Mouse (Mus musculus) layer of hippocampus, adult 18-20 months (tissue): ENCODE measurements around the gene Jpt1. TPM values are rescaled to one million over a fixed set of nuclear protein-coding genes. Genes with fewer than 3 reads are reported as not detected.
A peak's percentile ranks its signal among the peaks of the same experiment; 100 is the strongest.
"Not testable (repeated sequence)": the region's sequence is repeated elsewhere in the genome, so short reads cannot be mapped to it uniquely, and the experiment has no call there.

Source experiments
- DNase-seq, 2 experiments: peaks; one replicate each; pipeline ENCODE4 v3.0.0; 2022; ENCODE audit warnings: low spot score in 2 of 2
- total RNA-seq, 2 experiments: library from RNA; stranded (reverse); gene quantifications; 2 replicates each; pipeline ENCODE4 v1.2.3; 2021

The Jpt1 gene
- total RNA-seq, 2 experiments from 2014 or later = 136 to 139 TPM

DNA sequence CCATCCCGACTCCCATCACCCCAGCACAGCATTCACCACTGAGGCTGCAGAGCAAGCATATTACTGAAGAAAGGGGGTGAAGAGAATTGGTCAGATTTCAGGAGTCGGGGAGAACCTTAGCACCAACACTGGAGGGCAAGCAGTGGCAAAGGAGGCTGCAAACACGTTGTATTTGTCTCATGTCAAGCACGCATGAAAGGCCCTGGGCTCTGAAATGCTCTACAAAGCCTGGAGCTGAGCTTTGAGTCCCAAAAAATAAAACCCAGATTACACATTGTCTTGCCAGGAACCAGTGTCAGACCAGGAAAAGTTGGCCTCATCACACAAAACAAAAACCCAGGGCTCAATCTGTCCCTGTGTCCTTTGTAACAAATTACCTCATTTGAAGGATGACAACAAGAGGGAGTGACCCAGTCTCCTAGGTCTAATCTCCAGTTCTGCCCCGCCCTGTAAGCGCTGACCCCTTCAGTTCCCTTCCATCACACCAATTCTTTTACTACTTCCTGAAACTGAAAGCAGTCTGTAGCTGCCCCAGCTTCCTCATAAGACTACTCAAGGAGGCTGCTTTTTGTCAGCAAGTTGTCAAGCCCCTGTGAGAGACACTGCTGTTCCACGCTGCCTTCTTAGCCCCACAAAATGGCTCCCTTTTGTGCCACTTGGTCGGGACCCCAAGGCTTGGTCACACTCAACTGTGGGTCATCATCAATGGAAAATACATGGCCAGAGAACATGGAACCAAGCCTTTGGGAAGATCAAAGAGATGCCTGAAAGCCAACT lies 1.6 kb downstream of the Jpt1 start:
- no peak for DNase-seq

DNA sequence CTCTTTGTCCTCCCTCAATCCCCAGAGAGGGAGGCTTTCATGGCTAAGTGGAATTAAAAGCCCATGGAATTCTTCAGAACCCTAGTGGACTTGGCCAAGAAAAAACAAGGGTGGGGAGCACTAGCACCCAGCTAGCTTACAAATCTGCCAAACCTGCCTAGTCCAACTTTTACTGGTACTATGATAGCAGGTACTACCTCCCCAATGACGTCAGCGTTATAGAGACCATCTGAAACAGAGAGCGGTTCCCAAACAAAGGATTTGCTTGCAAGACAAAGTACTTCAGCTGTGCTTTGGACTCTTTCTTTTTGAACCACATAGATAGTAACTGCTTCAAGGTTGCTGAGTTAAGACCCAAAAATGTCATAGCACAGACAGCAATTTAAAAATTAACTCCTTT lies 2.2 kb downstream of the Jpt1 start:
- DNase-seq = no peak

DNA sequence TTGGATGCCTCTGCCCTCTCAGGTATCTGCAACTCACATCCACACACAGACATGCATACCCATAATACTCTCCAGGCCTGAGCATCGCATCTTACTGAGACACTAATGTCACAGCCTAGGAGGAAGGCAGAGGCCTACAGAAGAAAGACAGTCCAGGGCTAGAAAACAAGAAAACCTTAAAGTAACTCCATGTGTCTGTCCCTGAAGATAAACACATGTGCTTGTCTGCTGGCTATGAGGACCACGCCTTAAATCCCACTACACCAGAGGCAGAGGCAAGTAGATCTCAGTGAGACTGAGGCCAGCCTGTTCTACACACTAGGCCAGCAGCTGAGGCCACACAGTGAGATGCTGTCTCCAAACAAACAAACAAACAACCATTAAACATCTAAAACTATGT lies 3.1 kb downstream of the Jpt1 start:
- DNase-seq = no peak

DNA sequence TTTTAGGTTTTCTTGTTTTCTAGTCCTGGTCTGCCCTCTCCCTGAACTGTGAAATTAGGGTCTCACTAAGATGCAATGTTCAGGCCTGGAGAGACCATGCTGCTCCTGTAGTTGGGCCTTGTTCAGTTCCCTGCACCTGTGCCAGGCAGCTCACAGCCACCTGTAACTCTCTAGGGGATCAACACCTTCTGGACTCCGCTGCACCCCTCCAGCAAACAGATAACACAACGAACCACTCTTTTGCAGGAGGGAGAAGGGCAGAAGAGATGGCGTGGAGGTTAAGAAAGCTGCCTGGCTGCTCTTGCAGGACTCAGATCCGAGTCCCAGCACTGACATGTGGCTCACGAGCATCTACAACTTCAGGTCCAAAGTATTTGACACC lies 3.7 kb downstream of the Jpt1 start:
- no peak for DNase-seq

DNA sequence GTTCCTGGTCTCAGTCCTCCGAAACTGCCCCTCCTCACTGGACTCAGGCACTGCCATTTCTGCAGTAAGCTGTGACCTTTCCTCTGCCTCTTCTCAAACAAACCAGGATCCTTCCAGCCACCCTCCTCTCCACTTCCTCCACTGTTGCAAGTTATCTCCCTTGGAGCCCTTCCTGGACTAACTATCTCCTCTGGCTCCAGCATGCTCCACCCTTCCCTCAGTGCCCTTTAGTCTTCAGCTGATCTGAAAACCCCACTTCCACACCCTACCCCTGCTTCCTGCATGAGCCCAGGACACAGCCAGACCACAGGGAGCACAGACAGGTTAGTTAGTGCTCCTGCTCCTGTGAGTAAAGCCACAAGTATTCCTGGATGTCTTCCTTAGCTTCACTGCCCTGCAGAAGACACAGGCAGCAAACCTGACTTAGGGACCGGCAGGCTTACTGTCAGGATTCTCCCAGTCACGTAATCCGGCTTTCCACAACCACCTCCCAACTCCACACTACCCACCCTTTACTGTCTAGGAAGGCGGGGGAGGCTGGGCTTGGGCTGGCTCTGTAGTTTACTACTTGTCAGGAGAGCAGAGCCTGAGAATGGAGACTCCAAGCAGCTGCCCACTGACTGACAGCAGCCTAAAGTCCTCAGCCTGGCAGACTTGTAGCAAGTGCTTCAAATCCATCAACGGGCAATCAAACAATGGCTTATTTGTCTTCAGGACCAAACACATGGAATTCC lies 4.2 kb downstream of the Jpt1 start:
- no peak for DNase-seq

DNA sequence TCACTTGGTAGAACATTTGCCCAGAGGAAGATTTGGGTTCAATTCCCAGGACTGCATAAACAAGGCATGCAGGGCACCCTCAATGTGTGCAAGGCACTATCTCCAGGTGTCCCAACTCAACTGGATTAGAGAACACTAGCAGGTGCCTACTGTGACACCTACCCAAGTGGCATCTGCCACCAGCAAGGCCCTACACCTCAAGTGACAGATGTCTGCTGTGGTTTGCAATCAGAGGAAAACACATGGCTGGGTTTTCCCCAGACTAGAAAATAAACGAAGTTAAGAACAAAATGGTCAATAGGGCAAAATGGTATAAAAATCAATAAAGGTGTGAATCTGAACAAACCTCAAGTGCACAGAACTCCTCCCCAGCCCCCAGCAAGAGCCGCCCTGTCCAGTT lies 6.1 kb downstream of the Jpt1 start:
- DNase-seq = no peak

DNA sequence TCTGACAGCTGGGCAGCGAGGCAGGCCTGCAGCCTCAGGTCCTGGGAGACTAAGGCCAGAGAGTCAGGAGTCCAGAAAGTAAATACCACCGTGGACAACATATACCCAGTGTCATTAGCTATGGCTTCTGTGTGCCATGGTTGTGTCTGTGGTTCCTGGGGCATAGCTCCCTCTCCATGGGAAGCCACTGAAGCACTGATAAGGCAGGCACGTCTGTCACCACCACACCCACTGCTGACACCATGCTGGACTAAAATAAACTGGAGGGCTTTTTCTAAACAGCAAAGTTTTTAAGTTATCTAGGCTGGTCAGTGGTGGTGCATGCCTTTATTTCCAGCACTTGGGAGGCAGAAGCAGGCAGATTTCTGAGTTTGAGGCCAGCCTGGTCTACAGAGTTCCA lies 7.6 kb downstream of the Jpt1 start:
- no peak for DNase-seq

DNA sequence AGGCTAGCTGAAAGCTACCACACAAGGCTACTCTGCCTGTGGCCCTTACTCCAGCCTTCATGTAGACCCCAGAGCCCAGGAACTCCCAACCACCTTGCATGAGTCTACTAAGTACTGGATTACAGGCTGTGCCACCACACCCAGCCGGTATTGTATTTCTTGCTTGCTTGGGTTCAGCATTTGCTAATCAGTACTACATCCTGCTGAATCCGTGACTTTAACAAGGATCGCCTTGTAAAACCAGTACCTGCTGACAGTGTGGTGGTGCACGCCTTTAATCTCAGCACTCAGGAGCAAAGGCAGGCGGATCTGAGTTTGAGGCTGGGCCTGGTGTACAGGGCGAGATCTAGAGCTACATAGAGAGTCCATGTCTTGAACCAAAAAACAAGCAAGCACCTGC lies 11.6 kb downstream of the Jpt1 start:
- DNase-seq = no peak

DNA sequence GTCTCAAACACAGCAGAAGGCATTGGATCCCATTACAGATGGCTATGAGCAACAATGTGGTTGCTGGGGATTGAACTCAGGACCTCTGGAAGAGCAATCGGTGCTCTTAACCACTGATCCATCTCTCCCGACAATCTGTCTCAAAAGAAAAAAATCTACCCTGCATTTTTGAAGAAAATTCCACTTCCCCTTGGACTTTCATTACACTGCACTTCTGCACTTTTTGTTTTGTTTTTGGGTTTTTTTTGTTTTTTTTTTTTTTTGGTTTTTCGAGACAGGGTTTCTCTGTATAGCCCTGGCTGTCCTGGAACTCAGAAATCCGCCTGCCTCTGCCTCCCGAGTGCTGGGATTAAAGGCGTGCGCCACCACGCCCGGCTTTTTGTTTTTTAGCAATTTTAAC lies 17.6 kb downstream of the Jpt1 start:
- DNase-seq = not testable (repeated sequence)

DNA sequence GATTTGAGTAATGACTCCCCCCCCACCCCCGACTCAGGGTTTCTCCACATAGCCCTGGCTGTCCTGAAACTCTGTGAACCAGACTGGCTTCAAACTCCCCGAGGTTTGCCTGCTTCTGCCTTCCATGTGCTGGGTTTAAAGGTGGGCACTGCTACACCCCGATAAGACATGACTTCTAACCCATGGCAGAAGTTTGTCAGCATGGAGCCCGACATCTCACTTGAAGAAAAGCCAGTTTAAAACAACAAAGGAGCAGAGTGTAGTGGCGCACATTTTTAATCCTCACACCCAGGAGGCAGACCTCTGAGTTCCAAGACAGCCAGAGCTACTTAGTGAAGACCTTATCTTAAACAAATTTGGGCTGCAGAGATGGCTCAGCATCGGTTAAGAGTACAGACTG lies 21.8 kb downstream of the Jpt1 start:
- DNase-seq = no peak

DNA sequence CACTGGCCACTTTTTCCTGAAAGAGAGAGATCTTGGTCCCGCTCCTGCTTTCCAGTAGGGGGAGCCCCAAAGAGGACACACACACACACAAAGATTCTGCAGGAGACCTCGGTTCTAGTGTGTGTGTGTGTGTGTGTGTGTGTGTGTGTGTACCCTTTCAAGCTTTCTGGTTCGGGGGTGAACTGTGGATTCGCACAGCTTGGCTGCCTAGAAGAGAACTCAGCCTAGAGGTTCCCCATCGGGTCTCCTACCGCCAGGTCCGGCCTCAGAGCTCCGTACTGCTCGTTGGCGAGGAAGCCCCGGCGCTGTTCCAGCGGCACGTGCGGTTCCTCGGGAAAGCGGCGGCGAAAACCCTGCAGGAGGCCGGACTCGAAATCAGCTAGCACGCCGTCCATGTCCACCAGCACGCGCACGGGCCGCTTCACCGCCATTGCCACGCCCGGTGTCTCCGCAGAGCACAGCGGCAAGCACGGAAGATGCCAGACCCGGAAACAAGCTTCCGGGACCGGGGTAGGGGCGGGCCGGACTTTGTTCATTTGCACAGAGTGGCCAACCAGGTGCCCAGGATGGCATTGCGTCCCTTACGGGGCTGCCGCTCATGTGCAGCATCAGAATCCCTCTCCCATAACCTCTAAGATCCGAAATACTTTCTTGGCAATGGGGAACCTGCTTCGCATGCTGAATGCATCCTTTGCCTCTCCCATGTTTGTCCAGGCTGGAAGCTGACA lies 22.7 kb downstream of the Jpt1 start, which contains the start of gene Nt5c:
TSS of gene Nt5c (minus strand) at position 507 of the 728 bp plus-strand sequence.
- peak; percentile 83 to 88 for DNase-seq

DNA sequence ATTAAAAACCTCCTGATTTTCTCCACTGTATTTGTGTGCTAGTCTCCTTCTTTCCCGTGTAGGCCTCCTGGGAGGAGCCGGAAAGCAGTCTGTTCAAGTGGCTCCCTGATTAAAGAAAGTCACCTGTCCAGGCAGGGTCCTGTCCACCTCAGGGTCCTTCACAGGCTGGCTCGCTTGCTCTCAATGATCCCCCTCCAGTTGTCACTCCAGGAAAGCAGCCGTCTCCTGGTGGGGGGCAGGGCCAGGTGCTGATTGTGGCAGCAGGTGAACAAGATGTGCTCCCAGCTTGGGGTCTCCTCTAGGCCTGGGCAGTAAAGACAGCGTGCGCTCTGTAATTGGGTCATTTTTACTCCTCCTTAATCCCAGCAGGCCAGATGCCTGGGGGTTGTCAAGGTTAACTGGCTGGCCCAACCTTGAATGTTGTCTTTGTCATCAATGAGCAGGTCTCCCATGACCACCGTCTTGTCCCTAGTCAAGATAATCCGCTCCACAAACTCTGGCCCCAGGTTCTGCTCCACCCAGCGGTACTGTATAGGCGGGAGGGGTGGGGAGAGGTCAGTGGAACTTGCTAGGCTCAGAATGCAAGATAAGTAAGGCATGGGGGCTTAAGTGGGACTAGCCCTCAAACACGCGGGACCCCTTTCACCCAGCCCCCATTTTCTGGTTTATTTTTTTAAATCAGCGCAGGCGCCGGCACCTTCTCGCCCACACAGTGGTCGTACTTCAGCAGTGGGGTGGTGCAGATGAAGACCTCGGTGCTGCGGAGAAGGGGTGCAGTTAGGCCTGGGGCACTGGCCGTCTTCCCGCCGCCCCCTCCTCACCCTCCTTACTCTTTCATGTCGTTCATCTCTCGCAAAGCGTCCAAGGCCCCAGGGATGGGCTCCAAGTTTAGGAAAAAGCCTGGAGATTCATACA lies 23.5 kb downstream of the Jpt1 start:
- DNase-seq = no peak

DNA sequence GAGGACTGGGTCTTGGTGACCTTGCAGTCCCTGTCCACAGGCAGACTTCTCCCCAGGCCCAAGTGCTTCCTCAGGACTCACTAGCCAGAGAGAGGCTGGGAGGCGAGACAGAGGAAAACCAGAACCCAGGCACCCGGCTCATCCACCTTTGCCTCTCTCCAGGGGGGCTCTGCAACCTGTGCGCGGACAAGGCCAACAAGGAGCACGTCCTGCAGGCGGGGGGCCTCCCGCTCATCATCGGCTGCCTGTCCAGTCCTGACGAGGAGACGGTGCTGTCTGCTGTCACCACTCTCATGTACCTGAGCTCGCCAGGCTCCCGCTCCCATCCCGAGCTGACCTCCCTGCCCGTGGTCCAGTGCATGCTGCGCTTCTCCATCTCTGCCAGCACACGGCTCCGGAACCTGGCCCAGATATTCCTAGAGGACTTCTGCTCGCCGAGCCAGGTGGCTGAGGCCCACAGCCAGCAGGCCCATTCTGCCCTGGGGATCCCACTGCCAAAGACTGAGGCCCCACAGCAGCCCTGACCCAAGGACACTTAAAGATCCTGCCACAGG lies 25.6 kb downstream of the Jpt1 start:
- no peak for DNase-seq

DNA sequence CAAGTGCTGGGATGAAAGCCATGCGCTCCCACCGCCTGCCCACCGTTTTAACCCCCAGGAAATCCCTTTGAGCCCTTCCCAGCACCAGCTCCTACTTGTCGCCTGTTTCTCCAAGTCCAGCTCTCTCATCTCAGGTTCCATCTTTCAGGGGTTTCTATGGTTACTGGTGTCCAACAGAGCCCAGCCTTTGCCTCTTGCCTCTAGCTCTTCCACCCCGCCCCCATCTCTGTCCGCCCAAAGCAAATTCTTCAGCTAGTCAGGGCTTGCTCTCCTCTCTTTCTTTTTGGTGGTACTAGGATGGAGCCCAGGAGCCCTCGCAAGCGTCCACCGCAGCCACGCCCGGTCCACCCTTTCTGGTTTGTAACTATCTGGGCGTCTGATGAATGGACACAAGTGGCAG lies 29.0 kb downstream of the Jpt1 start:
- DNase-seq = no peak

DNA sequence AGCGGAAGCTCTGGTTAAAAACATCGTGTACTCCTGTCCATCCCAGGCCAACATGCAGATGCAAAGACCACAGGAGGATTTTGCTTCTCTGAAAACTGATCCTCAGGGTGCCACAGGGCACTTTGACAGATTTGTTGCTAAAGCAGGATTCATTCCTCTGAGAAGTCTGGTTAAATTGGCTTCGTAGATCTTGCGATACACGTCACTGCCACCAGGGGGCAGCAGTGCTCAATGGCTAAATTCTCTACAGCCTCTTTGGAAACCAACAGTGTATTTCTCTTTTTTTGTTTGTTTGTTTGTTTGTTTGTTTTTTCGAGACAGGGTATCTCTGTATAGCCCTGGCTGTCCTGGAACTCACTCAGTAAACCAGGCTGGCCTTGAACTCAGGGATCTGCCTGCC lies 30.5 kb downstream of the Jpt1 start:
- DNase-seq = peak; percentile 66 to 92

DNA sequence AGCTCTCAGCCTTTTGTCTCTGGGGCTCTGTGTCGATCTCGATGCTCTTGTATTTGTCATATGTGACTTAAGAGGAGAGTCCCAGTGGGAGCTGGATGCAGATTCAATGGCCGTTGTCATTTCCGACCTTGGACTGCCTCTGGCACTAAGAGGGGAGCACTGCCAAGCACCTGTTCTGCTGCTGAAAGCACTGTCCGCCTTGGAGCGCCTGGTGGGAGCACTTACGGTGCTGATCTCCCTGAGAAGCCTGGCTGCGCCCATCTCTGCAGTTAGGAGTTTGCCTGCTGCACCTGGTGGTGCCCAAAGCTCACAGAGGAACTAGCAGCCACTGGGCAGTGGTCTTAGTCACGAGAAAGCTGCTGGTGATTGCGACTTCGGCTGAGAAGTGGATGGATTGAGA lies 30.9 kb downstream of the Jpt1 start:
- no peak for DNase-seq

DNA sequence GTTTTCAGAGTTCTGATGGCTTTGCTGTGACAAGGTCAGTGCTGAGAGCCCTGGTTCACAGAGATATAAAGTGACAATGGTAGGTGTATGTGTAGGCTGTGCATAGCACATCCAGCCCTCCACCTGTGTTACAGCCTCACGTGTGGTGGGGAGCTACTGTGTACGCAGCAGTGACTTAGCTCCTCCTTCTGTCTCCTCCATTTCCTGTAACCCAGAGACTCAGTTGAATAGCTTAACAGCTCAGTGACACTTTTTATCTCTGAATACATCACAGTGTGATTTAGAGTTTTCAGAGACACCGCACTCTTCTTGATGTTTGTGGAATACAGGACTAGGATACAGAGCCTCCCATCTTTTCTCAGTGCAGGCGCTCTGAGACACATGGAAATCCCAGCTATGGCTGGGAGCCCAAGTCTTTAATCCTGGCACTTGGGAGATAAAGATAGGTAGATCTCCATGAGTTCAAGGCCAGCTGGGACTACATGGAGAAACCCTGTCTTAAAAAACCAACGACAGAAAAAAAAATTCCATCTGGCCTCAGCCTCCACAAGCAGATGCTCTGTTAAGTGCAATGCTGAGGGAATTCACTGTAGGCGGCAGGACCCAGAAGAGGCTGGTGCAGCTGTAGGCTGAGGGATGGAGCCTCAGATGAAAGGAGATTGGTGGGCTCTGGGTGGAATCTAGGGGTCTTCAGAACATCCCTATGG lies 32.5 kb downstream of the Jpt1 start:
- DNase-seq = peak; percentile 74 to 88

DNA sequence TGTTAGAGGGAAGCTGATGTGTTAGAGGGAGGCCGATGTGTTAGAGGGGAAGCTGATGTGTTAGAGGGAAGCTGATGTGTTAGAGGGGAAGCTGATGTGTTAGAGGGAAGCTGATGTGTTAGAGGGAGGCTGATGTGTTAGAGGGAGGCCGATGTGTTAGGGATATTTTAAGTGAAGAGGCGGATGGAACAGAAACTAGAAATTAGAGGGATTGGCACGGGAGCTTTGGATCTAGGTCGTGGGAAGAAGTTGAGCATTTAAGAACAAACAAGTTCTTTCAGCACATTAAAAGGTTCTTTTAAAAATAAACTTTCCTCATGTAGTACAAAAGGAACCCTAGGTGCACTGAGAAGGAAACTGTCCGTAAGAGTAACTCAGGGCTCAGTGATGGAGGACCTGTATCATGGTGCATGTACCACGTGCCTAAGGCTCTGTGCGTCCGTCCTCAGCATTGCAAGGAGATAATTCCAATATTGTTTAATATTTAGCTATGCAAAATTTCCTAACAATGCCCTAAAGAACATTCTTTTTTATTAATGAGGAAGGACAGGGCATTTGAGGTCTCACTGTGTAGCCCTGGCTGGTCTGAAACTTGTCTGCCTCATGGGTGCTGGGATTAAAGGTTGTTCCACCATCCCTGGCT lies 35.8 kb downstream of the Jpt1 start:
- DNase-seq = peak in 1 of 2 experiments; percentile 1

DNA sequence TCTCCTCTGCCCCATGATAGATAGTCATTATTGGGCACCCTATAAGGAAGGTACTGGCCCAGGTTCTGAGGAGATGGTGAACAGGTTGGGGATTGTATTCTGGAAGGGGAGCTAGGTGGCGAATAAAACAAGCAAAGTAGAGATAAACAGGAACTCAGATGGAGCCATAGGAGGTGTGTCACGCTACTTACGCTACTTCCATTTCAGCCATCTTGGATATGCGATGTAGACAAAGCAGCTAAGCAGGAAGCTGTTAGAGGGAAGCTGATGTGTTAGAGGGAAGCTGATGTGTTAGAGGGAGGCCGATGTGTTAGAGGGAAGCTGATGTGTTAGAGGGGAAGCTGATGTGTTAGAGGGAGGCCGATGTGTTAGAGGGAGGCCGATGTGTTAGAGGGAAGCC lies 36.8 kb downstream of the Jpt1 start:
- DNase-seq = not testable (repeated sequence)

DNA sequence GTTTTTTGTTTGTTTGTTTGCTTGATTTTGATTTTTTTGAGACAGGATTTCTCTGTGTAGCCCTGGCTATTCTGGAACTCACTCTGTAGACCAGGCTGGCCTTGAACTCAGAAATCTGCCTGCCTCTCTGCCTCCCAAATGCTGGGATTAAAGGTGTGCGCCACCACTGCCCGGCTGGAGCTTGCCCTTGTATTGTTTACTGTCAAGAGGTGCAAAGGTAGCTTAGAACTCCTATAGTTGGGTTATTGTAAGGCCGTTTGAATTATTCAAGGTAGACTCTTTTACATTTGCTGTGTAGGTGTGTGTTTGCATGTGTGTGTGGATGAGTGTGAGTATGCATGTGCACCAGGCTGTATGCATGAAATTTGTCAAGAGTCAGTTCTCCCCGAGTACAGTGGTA lies 37.6 kb downstream of the Jpt1 start:
- not testable (repeated sequence) for DNase-seq
